Mouse (Mus musculus): ENCODE data around the gene Zc2hc1b. TPM values are rescaled to one million over a fixed set of nuclear protein-coding genes. Genes with fewer than 3 reads are reported as not detected.

Gene Zc2hc1b
- total RNA-seq, 2 experiments from 2014 or later = not detected

DNA sequence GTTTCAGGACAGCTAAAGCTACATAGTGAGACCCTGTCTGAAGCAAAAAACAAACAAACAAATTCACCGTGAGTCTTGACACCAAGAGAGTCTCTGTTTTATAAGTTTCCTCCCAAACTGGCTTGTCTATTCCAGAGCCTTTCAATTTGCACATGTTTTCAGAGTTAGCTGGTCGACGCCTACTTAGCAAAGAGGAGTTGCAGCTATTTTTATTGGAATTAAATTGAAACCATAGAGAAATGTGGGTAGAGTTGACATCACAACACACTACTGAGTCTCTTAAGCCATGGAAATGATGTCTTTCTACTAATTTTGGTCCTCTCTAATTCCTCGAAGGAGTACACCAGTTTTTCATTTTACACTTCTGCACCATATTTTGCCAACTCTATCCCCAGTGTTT is 16.9 kb downstream of the Zc2hc1b start:
- no peak for DNase-seq (ENCODE audit: low spot score in 2 of 2)
- TF ChIP-seq CTCF (conservative IDR thresholded peaks at IDR 0.05) = no peak
- Histone ChIP-seq H3K4me3 (no peak overlapping the region), H3K27ac (no peak overlapping the region)

DNA sequence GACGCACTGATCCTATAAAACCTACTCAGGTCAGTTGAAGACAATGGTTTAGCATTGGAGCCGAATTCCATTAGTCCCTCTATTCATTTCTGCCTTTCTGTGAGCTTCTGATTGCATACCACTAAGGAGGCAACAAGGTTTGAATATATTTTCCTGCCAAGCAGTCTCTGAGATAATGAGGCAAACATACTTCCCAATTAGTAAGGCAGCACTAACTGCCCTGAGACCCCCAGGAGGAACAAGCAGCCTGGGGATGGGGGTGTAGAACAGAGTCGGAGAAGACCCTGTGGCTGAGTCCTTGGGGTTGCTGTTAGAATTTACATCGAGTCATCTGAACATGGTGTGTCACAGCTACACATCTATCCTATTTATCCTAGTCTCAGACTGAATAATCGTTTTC is 22.4 kb downstream of the Zc2hc1b start:
- TF ChIP-seq CTCF (conservative IDR thresholded peaks at IDR 0.05) = no peak
- no peak for DNase-seq (ENCODE audit: low spot score in 2 of 2)
- Histone ChIP-seq H3K4me3 (no peak overlapping the region), H3K27ac (no peak overlapping the region)

DNA sequence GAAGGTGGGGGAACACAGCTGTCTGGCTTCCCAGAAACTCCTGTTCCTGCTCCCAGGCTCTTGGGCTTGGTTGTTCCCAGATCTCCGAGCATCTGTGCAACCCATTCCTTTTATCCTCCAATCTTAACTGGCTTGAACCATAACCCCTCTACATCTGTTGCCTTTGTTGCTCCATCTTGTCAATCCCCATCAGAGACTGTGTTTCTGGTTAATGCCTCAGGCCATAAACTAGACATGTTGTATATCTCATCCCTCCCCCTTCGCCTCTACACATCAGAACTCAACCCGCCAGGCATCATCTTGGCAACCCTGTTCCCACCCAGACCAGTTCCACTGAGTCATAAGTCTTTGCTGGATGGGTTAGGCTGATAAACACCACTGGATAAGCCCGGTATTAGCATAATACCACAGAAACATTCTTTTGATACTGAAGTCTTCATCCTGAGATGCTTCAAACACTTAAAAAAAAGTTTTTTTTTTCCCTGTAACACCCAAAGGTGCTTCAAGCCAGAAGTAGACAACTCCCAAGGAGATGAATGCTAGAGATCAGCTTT is 24.9 kb downstream of the Zc2hc1b start:
- H3K4me3 ChIP-seq = no peak overlapping the region

DNA sequence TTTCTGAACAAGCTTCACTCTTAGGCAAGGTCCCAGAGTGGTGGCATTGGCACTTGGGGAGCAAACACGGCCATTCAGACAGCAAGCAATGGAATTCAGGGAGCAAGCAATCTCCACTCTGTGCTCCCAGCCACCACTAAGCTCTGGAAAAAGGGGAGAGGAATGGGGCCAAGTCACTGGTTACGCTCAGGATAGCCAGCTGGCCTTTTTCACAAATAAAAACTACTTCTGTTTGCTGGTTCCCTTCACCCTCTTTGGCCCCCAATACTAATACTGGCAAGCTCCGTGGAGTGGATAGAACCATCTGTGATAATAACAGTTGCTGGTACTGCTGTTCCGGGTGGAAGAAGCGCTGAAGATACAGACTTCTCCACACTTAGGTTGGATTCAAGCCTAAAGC is 26.5 kb downstream of the Zc2hc1b start:
- no peak overlapping the region for H3K4me3 ChIP-seq
- TF ChIP-seq CTCF (conservative IDR thresholded peaks at IDR 0.05) = no peak
- DNase-seq (ENCODE audit: low spot score in 2 of 2) = peak; percentile 10 to 60
- H3K27ac ChIP-seq = no peak overlapping the region; the same call in 1 of the 2 replicates

More for the DNA sequence above, 24.9 kb downstream of the Zc2hc1b start:
- no peak for DNase-seq (ENCODE audit: low spot score in 2 of 2)
- no peak for TF ChIP-seq CTCF (conservative IDR thresholded peaks at IDR 0.05)
- no peak overlapping the region for H3K27ac ChIP-seq

DNA sequence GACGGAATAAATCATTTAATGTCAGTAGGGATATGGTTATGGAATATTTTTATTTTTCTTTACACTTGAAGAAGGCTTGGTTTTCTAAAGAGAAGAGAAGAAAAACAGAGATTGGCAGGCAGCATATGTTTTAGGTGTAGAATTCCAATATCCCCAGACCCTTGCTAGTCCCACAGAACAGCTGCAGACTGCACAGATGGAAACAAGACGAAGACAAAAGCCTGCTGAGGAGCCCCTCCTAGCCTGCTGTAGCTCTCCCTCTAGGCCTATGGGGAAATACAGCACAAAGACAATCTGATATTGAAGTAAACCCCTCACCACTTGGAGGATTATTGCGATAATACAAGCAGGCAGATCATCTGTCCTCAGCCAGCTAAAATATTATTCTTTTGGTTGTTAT is 27.4 kb downstream of the Zc2hc1b start:
- Histone ChIP-seq H3K4me3 (no peak overlapping the region), H3K27ac (no peak overlapping the region; the same call in 1 of the 2 replicates)
- no peak for TF ChIP-seq CTCF (conservative IDR thresholded peaks at IDR 0.05)
- no peak for DNase-seq (ENCODE audit: low spot score in 2 of 2)

DNA sequence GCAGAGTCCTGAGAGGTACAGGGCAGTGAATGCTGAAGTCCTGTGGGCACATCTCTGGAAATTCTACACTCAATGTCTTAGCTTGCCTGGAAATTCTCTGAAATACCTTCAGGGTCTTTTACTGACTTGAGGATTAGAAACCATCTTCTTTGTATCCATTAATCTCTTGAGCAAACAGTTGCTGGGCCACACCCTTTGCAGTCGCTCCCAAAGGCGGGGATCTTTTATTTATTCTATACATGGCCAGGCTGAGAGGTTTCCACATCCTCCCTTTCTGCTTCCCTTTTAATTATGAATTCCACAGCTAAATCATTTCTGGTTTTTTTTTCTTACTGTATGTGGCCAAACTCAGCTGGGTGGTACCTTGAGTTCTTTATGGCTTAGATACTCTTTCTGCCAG is 37.4 kb downstream of the Zc2hc1b start:
- TF ChIP-seq CTCF (conservative IDR thresholded peaks at IDR 0.05) = no peak
- Histone ChIP-seq H3K4me3 (no peak overlapping the region), H3K27ac (no peak overlapping the region)
- no peak for DNase-seq (ENCODE audit: low spot score in 2 of 2)

DNA sequence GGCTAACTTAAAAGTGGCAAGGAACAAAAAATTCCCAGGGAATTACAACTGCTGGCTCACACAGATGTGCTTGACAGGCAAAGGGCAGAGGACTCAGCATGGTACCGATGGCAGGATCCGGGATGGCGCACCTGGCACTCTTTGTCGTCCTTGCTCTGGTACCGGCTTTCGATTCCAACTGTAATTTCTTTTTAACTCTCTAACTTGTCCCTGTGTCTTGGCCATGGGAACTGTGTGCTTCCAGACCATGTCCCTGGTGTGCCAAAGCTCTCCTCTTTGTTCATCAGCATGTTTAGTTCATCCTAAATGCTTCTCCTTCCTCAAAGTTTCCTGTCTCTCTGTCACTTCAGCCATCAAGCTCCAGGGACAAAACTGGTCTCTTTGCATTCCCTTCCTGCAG is 39.9 kb downstream of the Zc2hc1b start:
- Histone ChIP-seq H3K27ac (no peak overlapping the region), H3K4me3 (no peak overlapping the region)
- TF ChIP-seq CTCF (conservative IDR thresholded peaks at IDR 0.05) = no peak
- DNase-seq (ENCODE audit: low spot score in 2 of 2) = no peak

DNA sequence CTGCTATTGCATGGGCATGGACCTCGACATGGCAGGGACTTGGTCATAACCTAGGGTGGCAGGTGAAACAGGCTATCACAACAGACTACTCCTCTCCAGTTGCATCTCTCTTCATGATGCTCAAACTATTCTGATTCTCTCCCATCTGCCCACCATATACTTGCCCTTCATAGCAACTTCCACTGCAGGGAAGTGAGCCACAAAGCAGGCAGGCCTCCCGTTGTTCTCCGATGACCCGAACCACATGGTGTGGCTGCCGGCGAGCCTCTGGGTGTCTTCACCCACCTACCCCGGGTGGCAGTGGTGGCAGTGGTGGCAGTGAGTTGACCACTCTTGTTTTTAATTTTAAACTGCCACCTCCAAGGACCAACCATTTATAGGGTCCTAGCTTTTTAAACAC is 42.1 kb downstream of the Zc2hc1b start:
- Histone ChIP-seq H3K27ac (no peak overlapping the region), H3K4me3 (no peak overlapping the region)
- no peak for TF ChIP-seq CTCF (conservative IDR thresholded peaks at IDR 0.05)

DNA sequence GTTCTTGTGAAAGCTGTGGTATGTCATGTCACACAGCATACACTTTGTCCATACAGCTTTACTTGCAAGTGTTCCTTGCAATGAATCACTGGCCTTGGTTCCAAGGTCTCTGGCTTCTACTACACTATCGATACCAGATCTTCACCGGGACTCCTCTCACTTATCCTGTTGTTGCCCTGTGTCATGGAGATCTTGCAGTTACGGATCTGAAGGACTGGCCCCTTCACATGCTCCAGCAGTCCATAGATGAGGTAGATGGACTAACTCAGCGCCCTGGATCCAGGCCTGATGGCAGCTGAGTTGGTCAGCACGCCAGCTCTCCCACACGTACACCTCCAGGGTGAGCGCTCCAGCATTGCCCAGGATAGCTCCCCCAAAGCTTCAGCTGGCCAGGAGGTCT is 42.5 kb downstream of the Zc2hc1b start:
- Histone ChIP-seq H3K4me3 (no peak overlapping the region), H3K27ac (no peak overlapping the region)
- no peak for DNase-seq (ENCODE audit: low spot score in 2 of 2)
- no peak for TF ChIP-seq CTCF (conservative IDR thresholded peaks at IDR 0.05)

More for the DNA sequence above, 42.1 kb downstream of the Zc2hc1b start:
- DNase-seq (ENCODE audit: low spot score in 2 of 2) = no peak

DNA sequence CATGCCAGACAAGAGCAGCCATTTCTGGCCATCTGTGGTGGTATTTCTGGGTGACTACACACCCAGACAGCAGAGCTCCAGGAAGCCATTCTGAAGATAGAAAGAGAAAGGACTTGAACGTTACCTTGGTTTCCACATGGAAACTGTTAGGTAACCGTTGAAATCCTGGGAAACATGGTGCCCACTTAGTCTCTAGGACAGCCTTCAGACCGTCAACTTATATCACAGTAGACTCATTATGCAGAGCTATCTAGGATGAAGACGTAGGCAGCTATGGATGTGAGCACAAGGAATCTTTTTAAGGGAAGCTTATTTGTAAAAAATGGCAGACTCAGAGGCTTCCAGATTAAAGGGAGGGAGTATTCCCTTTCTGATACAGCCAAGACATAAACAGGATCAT is 44.0 kb downstream of the Zc2hc1b start:
- H3K27ac ChIP-seq = no peak overlapping the region
- no peak for DNase-seq (ENCODE audit: low spot score in 2 of 2)
- no peak overlapping the region for H3K4me3 ChIP-seq
- no peak for TF ChIP-seq CTCF (conservative IDR thresholded peaks at IDR 0.05)

DNA sequence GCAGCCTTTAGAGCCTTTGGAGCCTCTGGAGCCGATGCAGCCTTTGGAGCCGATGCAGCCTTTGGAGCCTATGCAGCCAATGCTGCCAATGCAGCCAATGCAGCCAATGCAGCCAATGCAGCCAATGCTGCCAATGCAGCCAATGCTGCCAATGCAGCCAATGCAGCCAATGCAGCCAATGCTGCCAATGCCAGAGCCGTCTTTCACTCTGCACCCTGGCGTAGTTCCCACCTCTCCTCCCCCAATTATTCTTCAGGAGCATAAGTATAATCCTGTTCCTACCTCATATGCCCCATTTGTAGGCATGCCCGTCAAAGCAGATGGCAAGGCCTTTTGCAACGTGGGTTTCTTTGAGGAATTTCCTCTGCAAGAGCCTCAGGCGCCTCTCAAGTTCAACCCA is 49.9 kb downstream of the Zc2hc1b start:
- DNase-seq (ENCODE audit: low spot score in 2 of 2) = peak in 1 of 2 experiments; percentile 11
- no peak overlapping the region for H3K4me3 ChIP-seq
- TF ChIP-seq CTCF (conservative IDR thresholded peaks at IDR 0.05) = no peak
- no peak overlapping the region for H3K27ac ChIP-seq

DNA sequence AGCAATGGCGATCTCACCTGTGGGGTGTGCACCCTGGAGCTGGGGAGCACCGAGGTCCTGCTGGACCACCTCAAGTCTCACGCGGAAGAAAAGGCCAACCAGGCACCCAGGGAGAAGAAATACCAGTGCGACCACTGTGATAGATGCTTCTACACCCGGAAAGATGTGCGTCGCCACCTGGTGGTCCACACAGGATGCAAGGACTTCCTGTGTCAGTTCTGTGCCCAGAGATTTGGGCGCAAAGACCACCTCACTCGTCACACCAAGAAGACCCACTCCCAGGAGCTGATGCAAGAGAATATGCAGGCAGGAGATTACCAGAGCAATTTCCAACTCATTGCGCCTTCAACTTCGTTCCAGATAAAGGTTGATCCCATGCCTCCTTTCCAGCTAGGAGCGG is 50.5 kb downstream of the Zc2hc1b start:
- no peak for DNase-seq (ENCODE audit: low spot score in 2 of 2)
- H3K27ac ChIP-seq = no peak overlapping the region
- peak; percentile 66 for TF ChIP-seq CTCF (conservative IDR thresholded peaks at IDR 0.05)
- H3K4me3 ChIP-seq = no peak overlapping the region; the same call in 1 of the 2 replicates

DNA sequence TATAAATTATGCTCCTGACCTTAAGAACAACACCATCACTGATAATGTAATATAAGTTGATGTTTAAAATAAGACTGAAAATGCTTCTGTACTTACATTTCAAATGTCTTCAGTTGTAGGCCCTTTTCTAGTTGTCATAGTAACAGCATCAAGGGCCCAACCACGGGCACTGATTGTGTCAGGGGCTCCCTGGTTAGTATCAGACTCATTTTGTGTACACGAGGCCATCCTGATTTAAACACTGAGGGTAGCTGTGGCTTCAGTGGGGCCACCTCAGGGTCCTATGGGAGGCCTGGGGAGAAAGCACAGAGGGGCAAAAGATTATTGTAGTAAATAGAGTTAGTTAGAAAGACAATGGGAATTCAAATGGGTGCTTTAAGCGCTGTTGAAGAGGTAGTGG is 52.0 kb downstream of the Zc2hc1b start:
- H3K27ac ChIP-seq = no peak overlapping the region
- no peak for DNase-seq (ENCODE audit: low spot score in 2 of 2)
- H3K4me3 ChIP-seq = no peak overlapping the region
- TF ChIP-seq CTCF (conservative IDR thresholded peaks at IDR 0.05) = no peak

DNA sequence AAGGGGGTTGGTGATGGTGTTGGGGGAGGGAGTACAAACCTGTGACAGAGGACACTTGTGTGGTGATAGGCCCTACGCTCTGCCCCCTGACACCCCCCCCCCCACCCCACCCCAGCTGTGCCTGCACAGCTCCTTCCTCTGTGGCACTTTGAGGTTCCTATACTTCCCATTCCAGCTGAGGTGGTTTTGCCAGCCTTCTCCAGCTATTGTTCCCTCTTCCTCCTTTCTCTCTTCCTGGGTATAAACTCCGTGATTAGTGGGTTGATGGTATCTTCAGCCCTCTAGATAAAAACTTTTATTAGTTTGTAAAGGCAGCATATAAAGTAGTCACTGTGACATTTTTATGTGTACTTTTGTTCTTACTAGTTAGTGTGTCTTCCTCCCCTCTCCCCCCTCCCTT is 58.5 kb downstream of the Zc2hc1b start:
- H3K27ac ChIP-seq = no peak overlapping the region
- TF ChIP-seq CTCF (conservative IDR thresholded peaks at IDR 0.05) = no peak
- no peak for DNase-seq (ENCODE audit: low spot score in 2 of 2)
- H3K4me3 ChIP-seq = no peak overlapping the region

DNA sequence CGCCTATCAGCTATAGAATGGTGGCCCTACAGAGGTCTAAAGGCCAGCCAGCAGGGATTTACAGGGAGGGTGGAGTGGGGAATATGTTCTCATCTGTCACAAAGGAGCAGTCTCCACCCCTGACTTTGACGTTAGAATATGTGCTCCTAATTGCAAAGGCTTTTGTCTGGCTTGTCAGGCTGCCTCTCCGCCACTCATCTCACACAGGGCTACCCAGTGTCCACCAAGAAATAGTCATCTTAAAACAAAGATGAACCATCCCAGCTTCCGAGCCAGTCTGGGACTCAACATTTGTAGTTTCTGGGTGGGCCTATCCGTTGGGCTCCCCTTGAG is 59.1 kb downstream of the Zc2hc1b start:
- DNase-seq (ENCODE audit: low spot score in 2 of 2) = no peak
- Histone ChIP-seq H3K4me3 (no peak overlapping the region), H3K27ac (no peak overlapping the region)
- TF ChIP-seq CTCF (conservative IDR thresholded peaks at IDR 0.05) = no peak

All from layer of hippocampus, adult 2 months (tissue).